Mouse (Mus musculus) brain, embryonic 14.5 days (tissue): ENCODE measurements around the gene Samd4.

ENCODE experiments used
- CTCF ChIP-seq: fragments of 200-500 bp; IDR thresholded peaks from 2 replicates; pipeline ENCODE4 v1.5.1; 2012; ENCODE audit warnings: inconsistent platforms, mild to moderate bottlenecking, moderate library complexity, borderline replicate concordance; ENCODE audit not compliant: insufficient read depth, insufficient read length; ENCODE audit errors: extremely low read depth
- POLR2A ChIP-seq: fragments of 200-500 bp; IDR thresholded peaks from 2 replicates; pipeline ENCODE4 v1.6.1; 2012; ENCODE audit warnings: mild to moderate bottlenecking, inconsistent platforms, borderline replicate concordance; ENCODE audit not compliant: poor library complexity, insufficient read depth, insufficient read length, severe bottlenecking; ENCODE audit errors: extremely low read depth

DNA sequence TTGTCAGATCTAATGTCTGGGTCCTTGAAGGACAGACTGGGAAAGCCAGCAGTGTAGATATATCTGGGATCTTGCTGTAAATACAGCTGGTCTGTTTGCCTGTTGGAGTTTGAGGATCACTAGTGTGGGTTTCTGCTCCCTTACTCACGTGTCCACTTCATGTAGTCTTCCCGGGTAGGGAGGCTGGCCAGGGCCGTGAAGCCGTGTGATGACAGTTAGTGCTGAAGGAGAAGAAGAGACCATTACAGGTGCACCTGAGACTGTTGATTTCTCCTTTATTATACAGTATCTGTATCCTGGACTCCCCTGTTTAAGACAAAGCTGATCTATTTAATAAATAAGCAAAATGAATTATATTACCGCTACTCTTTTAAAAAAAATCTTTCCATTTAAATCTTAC is 34.5 kb downstream of the Samd4 start:
- TF ChIP-seq POLR2A (no peak), CTCF (no peak)
